Mouse (Mus musculus): ENCODE results near the gene Ndufa9.

Ndufa9 gene

GRCm38 (mm10) chr6:126848712-126849704 is at the start of gene Ndufa9:
Gene Ndufa9 (minus strand): TSS chr6:126849136.
- in situ Hi-C loops (cut with MboI, MseI), result no loop called here

GRCm38 (mm10) chr6:126877118-126877517 is 28.2 kb upstream of the Ndufa9 start:
- in situ Hi-C loops (cut with MboI, MseI), result no loop called here

GRCm38 (mm10) chr6:126852881-126853280 is 3.9 kb upstream of the Ndufa9 start, which contains the start of gene Akap3:
Gene Akap3 (plus strand): TSS chr6:126853098.
- in situ Hi-C loops (cut with MboI, MseI), result loop anchor here (5.0 kb wide), 1 partner anchor 84 kb away; the partner anchor contains the start of genes D6Wsu163e and Rad51ap1

- in situ Hi-C loops (cut with MboI, MseI), result no loop called here
These were observed 12.3 kb downstream of the Ndufa9 start for GRCm38 (mm10) chr6:126836628-126837027.

- in situ Hi-C loops (cut with MboI, MseI), result no loop called here
These were observed 25.8 kb downstream of the Ndufa9 start for GRCm38 (mm10) chr6:126823087-126823486.

- in situ Hi-C loops (cut with MboI, MseI), result no loop called here
These were observed 32.6 kb downstream of the Ndufa9 start for GRCm38 (mm10) chr6:126816338-126816737.

GRCm38 (mm10) chr6:126815206-126815750 is 33.7 kb downstream of the Ndufa9 start:
- in situ Hi-C loops (cut with MboI, MseI), result no loop called here

GRCm38 (mm10) chr6:126811481-126811880 is 37.5 kb downstream of the Ndufa9 start:
- in situ Hi-C loops (cut with MboI, MseI), result no loop called here

- in situ Hi-C loops (cut with MboI, MseI), result loop anchor here (10.0 kb wide), 1 partner anchor 126 kb away; the partner anchor contains the start of genes D6Wsu163e and Rad51ap1
These were observed 40.4 kb downstream of the Ndufa9 start for GRCm38 (mm10) chr6:126808561-126808960.

- in situ Hi-C loops (cut with MboI, MseI), result loop anchor here (10.0 kb wide), 1 partner anchor 127 kb away; the partner anchor contains the start of genes D6Wsu163e and Rad51ap1
These were observed 40.8 kb downstream of the Ndufa9 start for GRCm38 (mm10) chr6:126808134-126808533.

GRCm38 (mm10) chr6:126806783-126807182 is 42.2 kb downstream of the Ndufa9 start:
- in situ Hi-C loops (cut with MboI, MseI), result loop anchor here (10.0 kb wide), 1 partner anchor 128 kb away; the partner anchor contains the start of genes D6Wsu163e and Rad51ap1

GRCm38 (mm10) chr6:126802946-126803345 is 46.0 kb downstream of the Ndufa9 start:
- in situ Hi-C loops (cut with MboI, MseI), result loop anchor here (10.0 kb wide), 1 partner anchor 132 kb away; the partner anchor contains the start of genes D6Wsu163e and Rad51ap1

GRCm38 (mm10) chr6:126794751-126795150 is 54.2 kb downstream of the Ndufa9 start:
- in situ Hi-C loops (cut with MboI, MseI), result no loop called here

GRCm38 (mm10) chr6:126793689-126794088 is 55.2 kb downstream of the Ndufa9 start:
- in situ Hi-C loops (cut with MboI, MseI), result no loop called here

- in situ Hi-C loops (cut with MboI, MseI), result no loop called here
These were observed 57.0 kb downstream of the Ndufa9 start for GRCm38 (mm10) chr6:126791964-126792363.

GRCm38 (mm10) chr6:126791488-126791887 is 57.4 kb downstream of the Ndufa9 start:
- in situ Hi-C loops (cut with MboI, MseI), result no loop called here

- in situ Hi-C loops (cut with MboI, MseI), result no loop called here
These were observed 60.1 kb downstream of the Ndufa9 start for GRCm38 (mm10) chr6:126788863-126789262.

GRCm38 (mm10) chr6:126784206-126784605 is 64.7 kb downstream of the Ndufa9 start:
- in situ Hi-C loops (cut with MboI, MseI), result no loop called here

- in situ Hi-C loops (cut with MboI, MseI), result no loop called here
These were observed 65.3 kb downstream of the Ndufa9 start for GRCm38 (mm10) chr6:126783651-126784066.

- in situ Hi-C loops (cut with MboI, MseI), result no loop called here
These were observed 65.9 kb downstream of the Ndufa9 start for GRCm38 (mm10) chr6:126783056-126783455.

GRCm38 (mm10) chr6:126777889-126778288 is 71.0 kb downstream of the Ndufa9 start:
- in situ Hi-C loops (cut with MboI, MseI), result no loop called here

GRCm38 (mm10) chr6:126773873-126774272 is 75.1 kb downstream of the Ndufa9 start:
- in situ Hi-C loops (cut with MboI, MseI), result no loop called here

Data from T-helper 2 cell (primary cell).